Mouse (Mus musculus) midbrain, embryonic 10.5 days (tissue): ENCODE measurements around the gene Il23a. TPM values are rescaled to one million over a fixed set of nuclear protein-coding genes. Genes with fewer than 3 reads are reported as not detected.
"Not testable (repeated sequence)": the region's sequence is repeated elsewhere in the genome, so short reads cannot be mapped to it uniquely, and the experiment has no call there.

Source experiments
- DNase-seq: peaks from one replicate; pipeline ENCODE4 v3.0.0-alpha.2; 2017; ENCODE audit warnings: low spot score
- H3K27ac ChIP-seq: fragments of 300-500 bp; sonication (generic); replicated peaks from 2 replicates; pipeline ENCODE4 v1.5.1; 2016; ENCODE audit warnings: mild to moderate bottlenecking
- H3K27me3 ChIP-seq: fragments of 300-500 bp; sonication (generic); 2 replicates; pipeline ENCODE4 v1.6.1; 2016; ENCODE audit warnings: low read depth, mild to moderate bottlenecking; ENCODE audit not compliant: poor library complexity, severe bottlenecking
- H3K36me3 ChIP-seq: fragments of 300-500 bp; sonication (generic); 2 replicates; pipeline ENCODE4 v1.6.1; 2016; ENCODE audit warnings: mild to moderate bottlenecking, moderate library complexity
- H3K4me1 ChIP-seq: fragments of 300-500 bp; sonication (generic); 2 replicates; pipeline ENCODE4 v1.6.1; 2016
- H3K4me3 ChIP-seq: fragments of 300-500 bp; sonication (generic); 2 replicates; pipeline ENCODE4 v1.5.1; 2016; ENCODE audit warnings: mild to moderate bottlenecking, moderate library complexity
- H3K9me3 ChIP-seq: fragments of 300-500 bp; sonication (generic); replicated peaks from 2 replicates; pipeline ENCODE4 v1.6.1; 2016; ENCODE audit warnings: mild to moderate bottlenecking
- WGBS: fragments of 180-500 bp; shearing (Covaris S2); methylation state at CpG from one replicate; pipeline ENCODE4 v1.1.7; 2016; 5-methylcytosine and 5-hydroxymethylcytosine counted together
- polyA plus RNA-seq: library from polyadenylated mRNA; unstranded; fragments of >200 nt; fragmentation: Nextera tagmentation; extraction: Ambion mirVana; gene quantifications from 2 replicates; pipeline ENCODE4 v1.2.1, GENCODE M21; 2016

Il23a gene
- polyA plus RNA-seq, 1 experiment from 2014 or later = not detected

DNA sequence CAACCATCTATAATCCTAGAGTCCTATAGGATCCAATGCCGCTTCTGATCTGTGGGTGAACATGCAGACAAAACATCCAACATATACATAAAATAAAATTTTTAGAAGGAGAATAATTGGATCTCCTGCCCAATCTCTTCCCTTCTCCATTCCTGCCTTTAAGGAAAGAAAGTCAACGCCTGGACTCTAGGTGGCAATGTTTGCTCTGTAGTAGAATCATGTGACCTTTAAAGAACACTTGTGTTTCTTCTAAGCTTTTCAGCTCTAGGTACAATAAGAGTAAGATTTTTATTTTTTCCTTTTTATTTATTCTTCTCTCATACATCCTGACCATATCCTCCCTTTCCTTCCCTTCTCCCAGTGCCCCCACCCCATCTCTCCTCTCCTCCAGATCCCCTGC, 26.7 kb downstream of the Il23a start:
- no peak for DNase-seq
- H3K9me3 ChIP-seq = no peaks in the 10 kb centered on the region
- H3K27ac ChIP-seq = no peak overlapping the region
- no peak overlapping the region for H3K4me3 ChIP-seq
- peaks cover 8% of the 10 kb centered on the region for H3K27me3 ChIP-seq
- WGBS = 71% methylated on average over 2 of the region's 2 CpGs
- H3K4me1 ChIP-seq = peaks cover 6% of the 10 kb centered on the region
- peaks cover 6% of the 10 kb centered on the region for H3K36me3 ChIP-seq

DNA sequence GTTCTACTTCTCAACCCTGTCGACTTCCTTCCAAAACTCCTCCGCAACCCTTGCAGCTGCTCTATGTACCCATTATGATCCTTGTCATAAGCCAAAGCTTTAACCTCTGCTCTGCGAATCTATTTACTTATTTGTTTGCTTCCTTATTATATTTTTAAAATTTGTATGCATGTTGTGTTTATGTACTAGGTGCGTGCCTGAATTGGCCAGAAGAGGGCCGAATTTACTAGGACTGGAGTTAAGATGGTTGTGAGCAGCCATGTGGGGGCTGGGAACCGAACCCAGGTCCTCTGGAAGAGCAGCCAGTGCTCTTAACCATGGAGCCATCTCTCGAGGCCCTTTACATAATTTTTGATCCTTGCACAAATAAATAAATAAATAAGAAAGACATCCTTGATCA, 27.7 kb downstream of the Il23a start:
- no peak for DNase-seq
- Histone ChIP-seq H3K27ac (peak overlapping the region; percentile 86), H3K4me1 (peaks cover 6% of the 10 kb centered on the region), H3K9me3 (no peaks in the 10 kb centered on the region), H3K27me3 (peaks cover 8% of the 10 kb centered on the region), H3K4me3 (peak overlapping the region; percentile 71), H3K36me3 (no peaks in the 10 kb centered on the region)
- 43% methylated on average over 7 of the region's 7 CpGs for WGBS

DNA sequence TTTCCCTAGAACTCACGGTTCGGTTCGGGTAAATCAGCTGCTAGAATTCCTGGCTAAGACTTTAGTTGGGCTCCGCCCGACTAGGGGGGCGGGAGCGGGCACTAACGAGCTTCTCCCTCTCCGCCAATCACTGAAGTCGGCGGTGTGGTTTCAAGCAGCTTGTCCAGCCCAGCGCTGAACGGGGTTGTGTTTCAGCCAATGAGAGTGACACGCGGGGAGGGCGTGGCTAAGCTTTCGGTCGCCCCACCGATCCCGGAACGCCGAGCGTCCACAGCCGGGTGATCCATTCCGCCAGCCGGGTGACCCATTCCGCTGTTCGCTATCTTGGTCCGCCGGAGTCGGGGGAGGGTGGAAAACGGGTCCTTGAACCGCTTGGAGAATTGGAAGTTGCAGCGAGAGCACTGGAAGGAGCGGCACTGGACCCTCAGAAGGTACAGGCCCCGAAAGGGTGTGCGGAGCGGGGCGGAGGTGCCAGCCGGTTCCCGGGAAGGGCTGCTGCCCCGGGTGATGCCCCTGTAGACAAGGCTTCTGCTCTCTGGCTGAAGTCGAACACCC, 28.2 kb downstream of the Il23a start, which contains the start of gene Stat2:
Gene Stat2, plus strand, starts transcription at position 273 of the 555 bp plus-strand sequence.
- Histone ChIP-seq H3K27me3 (peaks cover 8% of the 10 kb centered on the region), H3K36me3 (no peaks in the 10 kb centered on the region), H3K27ac (peak within 1 kb of the TSS; percentile 86), H3K4me3 (peak within 1 kb of the TSS; percentile 71), H3K4me1 (peaks cover 6% of the 10 kb centered on the region), H3K9me3 (no peaks in the 10 kb centered on the region)
- peak; percentile 97 for DNase-seq
- under 1% methylated on average over 43 of the region's 43 CpGs for WGBS

DNA sequence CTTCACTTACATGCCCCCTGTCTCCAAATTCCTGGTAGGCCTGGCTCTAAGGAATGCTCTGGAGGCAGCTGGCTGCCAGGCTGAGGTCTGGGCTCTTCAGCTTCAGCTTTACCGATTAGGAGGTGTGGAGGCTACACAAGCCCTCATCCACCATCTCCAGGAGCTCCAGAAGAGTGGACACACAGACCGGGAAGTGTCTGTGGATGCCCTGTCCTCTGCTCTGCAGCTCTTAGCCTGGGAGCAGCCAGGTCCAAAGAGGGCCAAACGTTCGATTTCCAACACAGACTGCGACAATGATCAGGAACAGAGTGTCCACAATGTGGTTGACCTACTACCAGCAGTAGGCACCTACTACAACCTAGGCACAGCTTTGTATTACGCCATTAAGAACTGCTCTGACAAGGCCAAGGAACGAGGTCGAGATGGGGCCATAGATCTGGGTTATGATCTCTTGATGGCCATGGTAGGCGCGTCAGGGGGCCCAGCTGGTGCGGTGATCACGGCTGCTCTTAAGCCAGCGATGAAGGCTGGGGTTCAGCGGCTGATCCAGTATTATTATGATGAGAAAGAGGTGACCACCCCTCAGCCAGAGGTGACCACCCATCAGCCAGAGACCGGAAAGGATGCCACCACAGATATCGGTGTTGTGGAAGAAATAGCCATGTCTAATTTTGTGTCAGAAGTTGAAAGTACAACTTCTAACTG, 29.2 kb downstream of the Il23a start:
- Histone ChIP-seq H3K27ac (no peak overlapping the region), H3K36me3 (no peaks in the 10 kb centered on the region), H3K9me3 (no peaks in the 10 kb centered on the region), H3K4me1 (peaks cover 6% of the 10 kb centered on the region), H3K27me3 (peaks cover 8% of the 10 kb centered on the region), H3K4me3 (no peak overlapping the region)
- no peak for DNase-seq
- 92% methylated on average over 16 of the region's 16 CpGs for WGBS

DNA sequence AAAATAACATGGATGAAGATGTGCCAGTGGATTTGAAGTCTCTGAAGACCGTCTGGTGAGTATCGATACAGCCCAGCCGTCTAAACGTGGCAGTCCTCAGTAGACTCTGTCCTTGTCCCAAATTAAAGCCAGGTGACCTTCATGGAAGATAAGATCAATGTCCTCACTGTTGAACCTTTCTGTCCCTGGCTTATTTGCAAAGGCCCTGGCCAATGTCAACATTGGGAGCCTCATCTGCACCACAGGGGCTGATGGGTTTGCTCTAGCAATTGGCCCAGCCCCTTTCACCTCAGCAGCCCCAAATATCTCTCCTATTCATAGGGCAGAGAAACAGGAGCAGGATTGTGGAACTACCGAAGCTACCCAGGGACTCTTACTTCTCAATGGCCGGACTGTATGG, 30.2 kb downstream of the Il23a start, which contains the start of gene Apof:
Gene Apof, plus strand, starts transcription at position 301 of the 400 bp plus-strand sequence.
- 75% methylated on average over 6 of the region's 6 CpGs for WGBS
- Histone ChIP-seq H3K36me3 (no peaks in the 10 kb centered on the region), H3K4me3 (no peak within 1 kb of the TSS), H3K27me3 (peaks cover 8% of the 10 kb centered on the region), H3K4me1 (peaks cover 6% of the 10 kb centered on the region), H3K27ac (no peak within 1 kb of the TSS), H3K9me3 (no peaks in the 10 kb centered on the region)
- no peak for DNase-seq

DNA sequence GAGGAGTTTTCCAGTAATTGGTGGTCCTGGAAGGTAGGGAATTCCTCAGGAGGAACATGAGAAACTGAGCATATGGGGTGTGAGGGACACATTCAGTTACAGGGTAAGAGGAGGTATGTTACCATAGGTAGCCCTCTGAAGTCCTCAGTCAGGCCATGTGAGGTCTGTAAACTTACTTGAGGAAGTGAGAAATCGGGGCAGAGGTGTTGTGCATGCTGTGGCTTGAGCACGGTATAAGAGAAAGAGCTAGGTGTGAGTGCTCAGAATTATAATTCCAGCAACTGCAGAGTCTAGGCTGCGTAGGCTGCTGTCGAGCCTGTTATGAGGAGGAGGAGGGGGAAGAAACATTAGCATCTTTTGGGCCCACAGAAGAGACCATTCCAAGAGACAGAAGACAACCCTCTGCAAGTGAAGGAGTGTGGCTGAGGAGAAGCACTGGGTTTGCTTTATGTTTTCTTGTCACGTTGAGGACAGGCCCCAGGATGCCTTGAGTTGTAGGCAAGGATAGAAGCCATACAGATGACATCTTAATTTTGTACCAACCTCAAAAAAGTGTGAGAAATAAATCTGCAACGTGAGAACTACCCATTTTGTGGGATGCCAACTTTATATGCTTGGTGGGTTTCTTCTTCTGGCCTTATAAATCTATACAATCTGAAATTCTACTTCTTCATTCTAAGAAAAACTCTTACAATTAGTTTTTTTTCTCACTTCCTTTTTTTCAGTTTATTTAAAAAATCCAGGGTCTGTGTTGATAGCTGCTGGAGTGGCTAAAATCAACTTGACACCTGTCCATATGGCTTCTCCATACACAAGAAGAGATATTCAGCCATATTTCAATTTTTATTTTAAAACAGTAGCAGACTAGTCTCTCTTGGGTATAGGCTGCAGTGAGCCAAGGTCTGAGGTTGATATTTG, 34.9 kb downstream of the Il23a start:
- Histone ChIP-seq H3K4me1 (no peaks in the 10 kb centered on the region), H3K9me3 (no peaks in the 10 kb centered on the region), H3K36me3 (no peaks in the 10 kb centered on the region), H3K27ac (no peak overlapping the region), H3K27me3 (no peaks in the 10 kb centered on the region), H3K4me3 (no peak overlapping the region)
- 84% methylated on average over 6 of the region's 6 CpGs for WGBS
- DNase-seq = no peak

DNA sequence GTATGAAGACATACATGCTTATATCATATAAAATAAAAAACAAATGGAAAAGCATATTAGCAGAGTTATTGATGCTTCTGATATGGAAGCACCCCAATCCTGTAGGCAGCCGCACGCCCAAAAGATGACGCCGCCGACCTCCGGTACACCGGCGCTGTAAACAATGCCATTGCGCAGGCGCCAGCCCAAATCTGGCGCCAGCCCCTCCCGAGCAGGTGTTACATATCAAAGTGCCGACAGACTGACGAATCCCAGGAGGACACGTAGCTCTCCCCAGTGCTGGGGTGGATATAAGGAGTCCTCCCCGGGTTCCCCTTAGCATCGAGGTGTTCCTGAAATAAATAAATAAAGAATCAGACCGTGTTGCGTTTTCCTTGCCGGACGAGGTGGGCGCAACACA, 36.3 kb downstream of the Il23a start:
- H3K27me3 ChIP-seq = no peaks in the 10 kb centered on the region
- no peaks in the 10 kb centered on the region for H3K9me3 ChIP-seq
- no peak for DNase-seq
- WGBS = 83% methylated on average over 22 of the region's 22 CpGs
- no peaks in the 10 kb centered on the region for H3K36me3 ChIP-seq
- no peak overlapping the region for H3K4me3 ChIP-seq
- H3K4me1 ChIP-seq = no peaks in the 10 kb centered on the region
- no peak overlapping the region for H3K27ac ChIP-seq

DNA sequence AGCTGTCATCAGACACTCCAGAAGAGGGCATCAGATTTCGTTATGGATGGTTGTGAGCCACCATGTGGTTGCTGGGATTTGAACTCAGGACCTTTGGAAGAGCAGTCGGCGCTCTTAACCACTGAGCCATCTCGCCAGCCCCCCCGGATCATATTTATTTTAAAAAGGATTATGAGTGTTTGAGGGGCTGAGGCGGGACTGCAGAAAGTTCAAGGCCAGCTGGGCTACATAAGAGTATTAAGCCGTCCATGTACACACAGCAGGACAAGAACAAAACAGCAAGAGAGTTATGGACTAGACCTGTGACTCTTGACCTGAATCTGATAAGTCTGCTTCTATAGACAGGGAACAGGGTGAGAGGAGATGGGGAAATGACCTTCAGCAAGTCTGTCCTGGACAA, 38.2 kb downstream of the Il23a start:
- H3K36me3 ChIP-seq, DNase-seq, H3K4me3 ChIP-seq, H3K9me3 ChIP-seq, H3K4me1 ChIP-seq, H3K27ac ChIP-seq, H3K27me3 ChIP-seq: not testable (repeated sequence)
- 87% methylated on average over 7 of the region's 7 CpGs for WGBS

DNA sequence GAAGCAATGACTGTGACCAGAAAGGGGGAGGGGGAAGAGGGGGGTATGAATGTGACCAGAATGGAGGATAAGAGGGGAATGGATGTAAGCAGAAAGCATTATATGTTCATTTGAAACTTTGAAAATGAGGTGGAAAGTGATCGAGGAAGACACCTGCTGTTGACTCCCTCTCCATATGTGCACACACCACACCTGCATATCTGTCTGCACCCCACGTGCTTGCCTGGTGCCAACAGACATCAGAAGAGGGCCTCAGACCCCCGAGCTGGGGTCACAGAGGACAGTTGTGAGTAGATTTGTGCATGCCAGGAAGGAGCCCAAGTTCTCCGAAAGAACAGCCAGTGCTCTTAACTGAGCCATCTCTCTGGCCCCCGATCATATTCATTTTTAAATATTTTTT, 38.6 kb downstream of the Il23a start:
- DNase-seq = no peak
- Histone ChIP-seq H3K9me3 (no peaks in the 10 kb centered on the region), H3K27me3 (no peaks in the 10 kb centered on the region), H3K4me3 (no peak overlapping the region), H3K27ac (no peak overlapping the region), H3K36me3 (no peaks in the 10 kb centered on the region), H3K4me1 (no peaks in the 10 kb centered on the region)
- WGBS = 88% methylated on average over 5 of the region's 5 CpGs

DNA sequence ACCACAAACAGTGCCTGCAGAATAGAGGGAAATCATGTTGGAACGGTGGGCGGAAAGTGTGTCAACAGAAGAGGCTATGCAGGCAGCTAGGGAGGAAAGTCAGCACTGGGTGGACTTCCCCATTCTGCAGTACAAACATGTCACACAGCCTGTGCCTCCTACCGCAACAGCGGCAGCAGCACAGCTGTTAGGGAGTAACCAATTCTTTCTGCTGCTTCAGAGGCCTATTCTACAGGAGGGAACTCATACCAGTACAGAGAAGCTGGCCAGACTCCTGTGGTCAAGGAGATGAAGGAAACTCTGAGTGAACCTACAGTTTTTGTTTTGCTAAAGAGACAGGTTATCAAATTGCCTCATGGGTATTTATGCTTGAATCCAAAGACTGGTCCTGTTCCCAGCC, 39.6 kb downstream of the Il23a start:
- Histone ChIP-seq H3K36me3 (no peaks in the 10 kb centered on the region), H3K27ac (no peak overlapping the region), H3K4me1 (no peaks in the 10 kb centered on the region), H3K27me3 (no peaks in the 10 kb centered on the region), H3K9me3 (no peaks in the 10 kb centered on the region), H3K4me3 (no peak overlapping the region)
- DNase-seq = no peak
- 89% methylated on average over 4 of the region's 4 CpGs for WGBS

DNA sequence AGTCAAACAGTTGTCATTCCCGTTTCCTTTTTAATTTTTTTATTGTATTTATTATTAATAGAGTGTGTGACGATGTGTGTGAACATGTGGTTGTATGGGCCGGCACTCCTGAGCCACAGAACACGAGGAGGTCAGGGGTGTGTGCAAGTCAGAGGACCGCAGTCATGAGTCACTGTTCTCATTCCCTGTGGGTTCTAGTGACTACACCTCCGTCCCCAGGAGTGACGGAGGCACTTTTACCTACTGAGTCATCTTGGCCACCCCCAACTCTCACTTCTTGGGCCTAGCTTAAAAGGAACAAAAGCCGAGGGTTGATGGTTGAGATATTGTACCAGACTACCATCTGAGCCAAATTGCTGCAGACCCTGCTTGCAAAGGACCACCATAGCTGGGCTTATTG, 42.2 kb downstream of the Il23a start:
- Histone ChIP-seq H3K36me3 (peaks cover 26% of the 10 kb centered on the region), H3K4me1 (no peaks in the 10 kb centered on the region), H3K9me3 (no peaks in the 10 kb centered on the region), H3K27me3 (no peaks in the 10 kb centered on the region), H3K27ac (no peak overlapping the region), H3K4me3 (no peak overlapping the region)
- WGBS = 92% methylated on average over 8 of the region's 8 CpGs
- DNase-seq = no peak

DNA sequence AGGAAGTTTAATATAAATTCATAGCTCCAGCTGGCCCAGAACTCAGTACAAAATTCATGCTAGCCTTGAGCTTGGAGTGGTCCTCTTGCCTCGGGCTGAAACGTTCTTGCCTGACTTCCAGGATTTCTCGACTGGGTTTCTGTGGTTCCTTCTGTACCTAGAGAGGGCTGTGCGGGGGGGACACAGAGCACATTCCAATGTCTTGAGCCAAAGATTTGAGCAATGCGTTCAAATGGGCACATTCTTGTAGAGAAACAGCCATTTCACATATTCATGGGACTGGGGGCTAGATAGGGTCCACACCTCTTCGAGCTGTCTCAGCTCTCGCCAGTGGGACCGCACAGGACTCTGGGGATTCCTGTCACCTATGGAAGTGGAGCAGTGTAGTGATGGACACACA, 42.6 kb downstream of the Il23a start:
- DNase-seq = no peak
- Histone ChIP-seq H3K27ac (no peak overlapping the region), H3K4me1 (no peaks in the 10 kb centered on the region), H3K9me3 (no peaks in the 10 kb centered on the region), H3K27me3 (no peaks in the 10 kb centered on the region), H3K36me3 (peaks cover 30% of the 10 kb centered on the region), H3K4me3 (no peak overlapping the region)
- WGBS = 91% methylated on average over 8 of the region's 8 CpGs
